Mouse (Mus musculus): ENCODE results near the gene Runx3. TPM values are rescaled to one million over a fixed set of nuclear protein-coding genes. Genes with fewer than 3 reads are reported as not detected.

The Runx3 gene
- polyA plus RNA-seq, 1 experiment from 2014 or later, result 0.16 TPM

- DNase-seq (no peak), ATAC-seq (ENCODE audit: insufficient read depth) (no peak)
- Histone ChIP-seq H3K4me2 (no peak overlapping the region), H3K27me3 (ENCODE audit: insufficient read depth, low read length) (no peaks in the 10 kb centered on the region), H3K36me3 (ENCODE audit: insufficient read depth) (no peaks in the 10 kb centered on the region), H3K9ac (no peak overlapping the region), H3K4me1 (ENCODE audit: insufficient read depth) (peaks cover 2% of the 10 kb centered on the region; the same call in 1 of the 2 replicates), H3K4me3 (ENCODE audit: low read depth, low read length) (no peak overlapping the region), H3K9me3 (ENCODE audit: low read depth, low read length) (peaks cover 5% of the 10 kb centered on the region; the same call in 1 of the 2 replicates), H3K27ac (ENCODE audit: low read depth) (no peak overlapping the region)
- 72% methylated on average over 10 of the region's 10 CpGs for WGBS
- no peak for TF ChIP-seq CTCF (IDR thresholded peaks at IDR 0.05; ENCODE audit: low read depth)
Observed at GRCm38 (mm10) chr4:135114301-135114700, 6.2 kb upstream of the Runx3 start.

GRCm38 (mm10) chr4:135115426-135116170 lies 4.9 kb upstream of the Runx3 start:
- Histone ChIP-seq H3K9me3 (ENCODE audit: low read depth, low read length) (peaks cover 5% of the 10 kb centered on the region; the same call in 1 of the 2 replicates), H3K27ac (ENCODE audit: low read depth) (no peak overlapping the region), H3K9ac (no peak overlapping the region), H3K4me1 (ENCODE audit: insufficient read depth) (peaks cover 2% of the 10 kb centered on the region; the same call in 1 of the 2 replicates), H3K36me3 (ENCODE audit: insufficient read depth) (no peaks in the 10 kb centered on the region), H3K27me3 (ENCODE audit: insufficient read depth, low read length) (no peaks in the 10 kb centered on the region), H3K4me2 (no peak overlapping the region), H3K4me3 (ENCODE audit: low read depth, low read length) (no peak overlapping the region)
- 27% methylated on average over 14 of the region's 14 CpGs for WGBS
- TF ChIP-seq CTCF (IDR thresholded peaks at IDR 0.05; ENCODE audit: low read depth), result no peak
- DNase-seq, result no peak
- ATAC-seq (ENCODE audit: insufficient read depth), result no peak

GRCm38 (mm10) chr4:135116391-135116790 lies 4.1 kb upstream of the Runx3 start:
- no peak overlapping the region for H3K4me2 ChIP-seq
- H3K27ac ChIP-seq (ENCODE audit: low read depth), result no peak overlapping the region
- H3K27me3 ChIP-seq (ENCODE audit: insufficient read depth, low read length), result no peaks in the 10 kb centered on the region
- ATAC-seq (ENCODE audit: insufficient read depth) (no peak), DNase-seq (no peak)
- peaks cover 2% of the 10 kb centered on the region; the same call in 1 of the 2 replicates for H3K4me1 ChIP-seq (ENCODE audit: insufficient read depth)
- H3K9ac ChIP-seq, result no peak overlapping the region
- no peak for TF ChIP-seq CTCF (IDR thresholded peaks at IDR 0.05; ENCODE audit: low read depth)
- WGBS, result 39% methylated on average over 5 of the region's 5 CpGs
- H3K9me3 ChIP-seq (ENCODE audit: low read depth, low read length), result peaks cover 5% of the 10 kb centered on the region; the same call in 1 of the 2 replicates
- no peaks in the 10 kb centered on the region for H3K36me3 ChIP-seq (ENCODE audit: insufficient read depth)
- H3K4me3 ChIP-seq (ENCODE audit: low read depth, low read length), result no peak overlapping the region

GRCm38 (mm10) chr4:135117846-135118245 lies 2.6 kb upstream of the Runx3 start:
- Histone ChIP-seq H3K4me2 (no peak overlapping the region), H3K36me3 (ENCODE audit: insufficient read depth) (no peaks in the 10 kb centered on the region), H3K9me3 (ENCODE audit: low read depth, low read length) (no peaks in the 10 kb centered on the region), H3K9ac (no peak overlapping the region), H3K27ac (ENCODE audit: low read depth) (no peak overlapping the region), H3K4me1 (ENCODE audit: insufficient read depth) (peaks cover 2% of the 10 kb centered on the region; the same call in 1 of the 2 replicates), H3K4me3 (ENCODE audit: low read depth, low read length) (no peak overlapping the region), H3K27me3 (ENCODE audit: insufficient read depth, low read length) (no peaks in the 10 kb centered on the region)
- 95% methylated on average over 9 of the region's 9 CpGs for WGBS
- DNase-seq (no peak), ATAC-seq (ENCODE audit: insufficient read depth) (no peak)
- no peak for TF ChIP-seq CTCF (IDR thresholded peaks at IDR 0.05; ENCODE audit: low read depth)

GRCm38 (mm10) chr4:135118855-135119474 lies 1.5 kb upstream of the Runx3 start:
- WGBS, result 87% methylated on average over 12 of the region's 12 CpGs
- H3K4me1 ChIP-seq (ENCODE audit: insufficient read depth), result peaks cover 2% of the 10 kb centered on the region; the same call in 1 of the 2 replicates
- no peaks in the 10 kb centered on the region for H3K36me3 ChIP-seq (ENCODE audit: insufficient read depth)
- no peak overlapping the region for H3K4me3 ChIP-seq (ENCODE audit: low read depth, low read length)
- ATAC-seq (ENCODE audit: insufficient read depth), result no peak
- no peak overlapping the region for H3K27ac ChIP-seq (ENCODE audit: low read depth)
- no peak for TF ChIP-seq CTCF (IDR thresholded peaks at IDR 0.05; ENCODE audit: low read depth)
- H3K4me2 ChIP-seq, result no peak overlapping the region
- no peak overlapping the region for H3K9ac ChIP-seq
- no peaks in the 10 kb centered on the region for H3K27me3 ChIP-seq (ENCODE audit: insufficient read depth, low read length)
- H3K9me3 ChIP-seq (ENCODE audit: low read depth, low read length), result no peaks in the 10 kb centered on the region
- DNase-seq, result no peak

GRCm38 (mm10) chr4:135123721-135124120 lies 3.3 kb downstream of the Runx3 start:
- WGBS, result 78% methylated on average over 5 of the region's 5 CpGs

GRCm38 (mm10) chr4:135124732-135125131 lies 4.3 kb downstream of the Runx3 start:
- 87% methylated on average over 6 of the region's 6 CpGs for WGBS
- TF ChIP-seq CTCF (IDR thresholded peaks at IDR 0.05; ENCODE audit: low read depth), result no peak
- ATAC-seq (ENCODE audit: insufficient read depth), result no peak
- Histone ChIP-seq H3K4me1 (ENCODE audit: insufficient read depth) (no peaks in the 10 kb centered on the region; the same call in 1 of the 2 replicates), H3K36me3 (ENCODE audit: insufficient read depth) (no peaks in the 10 kb centered on the region), H3K4me2 (no peak overlapping the region), H3K4me3 (ENCODE audit: low read depth, low read length) (no peak overlapping the region), H3K27ac (ENCODE audit: low read depth) (no peak overlapping the region), H3K27me3 (ENCODE audit: insufficient read depth, low read length) (0 out of 2 replicates have a peak, but pooled peaks cover 2% of the 10 kb centered on the region), H3K9ac (no peak overlapping the region), H3K9me3 (ENCODE audit: low read depth, low read length) (no peaks in the 10 kb centered on the region)
- DNase-seq, result no peak

More at GRCm38 (mm10) chr4:135123721-135124120, 3.3 kb downstream of the Runx3 start:
- H3K4me3 ChIP-seq (ENCODE audit: low read depth, low read length), result no peak overlapping the region
- 0 out of 2 replicates have a peak, but pooled peaks cover 2% of the 10 kb centered on the region for H3K27me3 ChIP-seq (ENCODE audit: insufficient read depth, low read length)
- H3K4me2 ChIP-seq, result no peak overlapping the region
- no peak for TF ChIP-seq CTCF (IDR thresholded peaks at IDR 0.05; ENCODE audit: low read depth)
- no peak for ATAC-seq (ENCODE audit: insufficient read depth)
- no peak overlapping the region for H3K27ac ChIP-seq (ENCODE audit: low read depth)
- H3K36me3 ChIP-seq (ENCODE audit: insufficient read depth), result no peaks in the 10 kb centered on the region
- no peaks in the 10 kb centered on the region for H3K4me1 ChIP-seq (ENCODE audit: insufficient read depth)
- H3K9me3 ChIP-seq (ENCODE audit: low read depth, low read length), result no peaks in the 10 kb centered on the region
- DNase-seq, result no peak
- H3K9ac ChIP-seq, result no peak overlapping the region
